Mouse (Mus musculus): ENCODE results near the gene Ms4a7. TPM values are rescaled to one million over a fixed set of nuclear protein-coding genes. Genes with fewer than 3 reads are reported as not detected.

Ms4a7 gene
- 2.9 and 3.5 TPM in 2 replicates for polyA plus RNA-seq (2015; fragmentation: Nextera tagmentation; extraction: Ambion mirVana)

- Histone ChIP-seq H3K4me2 (ENCODE audit: low read depth, low read length) (no peak within 1 kb of the TSS), H3K27me3 (ENCODE audit: insufficient read depth, low read length) (no peaks in the 10 kb centered on the region), H3K9me3 (ENCODE audit: low read length) (no peaks in the 10 kb centered on the region), H3K27ac (ENCODE audit: low read depth) (no peak within 1 kb of the TSS), H3K36me3 (replicated peaks; ENCODE audit: insufficient read depth, low read length) (no peaks in the 10 kb centered on the region), H3K4me1 (ENCODE audit: insufficient read depth) (no peaks in the 10 kb centered on the region), H3K4me3 (ENCODE audit: low read depth, low read length) (no peak within 1 kb of the TSS), H3K9ac (replicated peaks) (no peak within 1 kb of the TSS)
- WGBS (ENCODE audit: insufficient replicate concordance): 33% methylated on average over 6 of the region's 6 CpGs
- TF ChIP-seq CTCF (IDR thresholded peaks at IDR 0.05; ENCODE audit: low read depth) (no peak), EP300 (IDR thresholded peaks at IDR 0.05; ENCODE audit: low read depth) (no peak)
- ATAC-seq (no peak), DNase-seq (no peak)
These were observed at the start of gene Ms4a7 for GRCm38 (mm10) chr19:11335932-11336331. TSS of gene Ms4a7 (minus strand) at chr19:11336146.

GRCm38 (mm10) chr19:11376399-11376798 lies 40.5 kb upstream of the Ms4a7 start:
- ATAC-seq (no peak), DNase-seq (no peak)
- WGBS (ENCODE audit: insufficient replicate concordance): 56% methylated on average over 2 of the region's 2 CpGs
- H3K27ac ChIP-seq (ENCODE audit: low read depth): no peak overlapping the region
- TF ChIP-seq CTCF (IDR thresholded peaks at IDR 0.05; ENCODE audit: low read depth) (no peak), EP300 (IDR thresholded peaks at IDR 0.05; ENCODE audit: low read depth) (no peak)
- no peaks in the 10 kb centered on the region for H3K27me3 ChIP-seq (ENCODE audit: insufficient read depth, low read length)
- H3K9me3 ChIP-seq (ENCODE audit: low read length): no peaks in the 10 kb centered on the region
- H3K4me3 ChIP-seq (ENCODE audit: low read depth, low read length): no peak overlapping the region
- no peak overlapping the region for H3K9ac ChIP-seq (replicated peaks)
- H3K4me2 ChIP-seq (ENCODE audit: low read depth, low read length): no peak overlapping the region
- H3K4me1 ChIP-seq (ENCODE audit: insufficient read depth): no peaks in the 10 kb centered on the region
- no peaks in the 10 kb centered on the region for H3K36me3 ChIP-seq (replicated peaks; ENCODE audit: insufficient read depth, low read length)

- no peak within 1 kb of the TSS for H3K9ac ChIP-seq (replicated peaks)
- no peaks in the 10 kb centered on the region for H3K36me3 ChIP-seq (replicated peaks; ENCODE audit: insufficient read depth, low read length)
- no peak within 1 kb of the TSS for H3K27ac ChIP-seq (ENCODE audit: low read depth)
- no peaks in the 10 kb centered on the region for H3K27me3 ChIP-seq (ENCODE audit: insufficient read depth, low read length)
- H3K4me2 ChIP-seq (ENCODE audit: low read depth, low read length): no peak within 1 kb of the TSS
- H3K4me1 ChIP-seq (ENCODE audit: insufficient read depth): no peaks in the 10 kb centered on the region
- ATAC-seq (no peak), DNase-seq (no peak)
- H3K4me3 ChIP-seq (ENCODE audit: low read depth, low read length): no peak within 1 kb of the TSS
- no peaks in the 10 kb centered on the region for H3K9me3 ChIP-seq (ENCODE audit: low read length)
- TF ChIP-seq CTCF (IDR thresholded peaks at IDR 0.05; ENCODE audit: low read depth) (no peak), EP300 (IDR thresholded peaks at IDR 0.05; ENCODE audit: low read depth) (no peak)
- WGBS (ENCODE audit: insufficient replicate concordance): 76% methylated on average over 2 of the region's 2 CpGs
These were observed 39.3 kb upstream of the Ms4a7 start, which contains the start of gene Ms4a4a for GRCm38 (mm10) chr19:11375273-11375672. TSS of gene Ms4a4a (plus strand) at chr19:11375523.

GRCm38 (mm10) chr19:11371181-11371580 lies 35.2 kb upstream of the Ms4a7 start:
- ATAC-seq (no peak), DNase-seq (no peak)
- no peak overlapping the region for H3K27ac ChIP-seq (ENCODE audit: low read depth)
- H3K9ac ChIP-seq (replicated peaks): no peak overlapping the region
- no peaks in the 10 kb centered on the region for H3K4me1 ChIP-seq (ENCODE audit: insufficient read depth)
- TF ChIP-seq CTCF (IDR thresholded peaks at IDR 0.05; ENCODE audit: low read depth) (no peak), EP300 (IDR thresholded peaks at IDR 0.05; ENCODE audit: low read depth) (no peak)
- no peaks in the 10 kb centered on the region for H3K27me3 ChIP-seq (ENCODE audit: insufficient read depth, low read length)
- no peak overlapping the region for H3K4me3 ChIP-seq (ENCODE audit: low read depth, low read length)
- H3K36me3 ChIP-seq (replicated peaks; ENCODE audit: insufficient read depth, low read length): no peaks in the 10 kb centered on the region
- H3K4me2 ChIP-seq (ENCODE audit: low read depth, low read length): no peak overlapping the region
- no peaks in the 10 kb centered on the region for H3K9me3 ChIP-seq (ENCODE audit: low read length)

- no peak overlapping the region for H3K4me3 ChIP-seq (ENCODE audit: low read depth, low read length)
- no peak overlapping the region for H3K4me2 ChIP-seq (ENCODE audit: low read depth, low read length)
- DNase-seq (no peak), ATAC-seq (no peak)
- no peaks in the 10 kb centered on the region for H3K9me3 ChIP-seq (ENCODE audit: low read length)
- no peaks in the 10 kb centered on the region for H3K36me3 ChIP-seq (replicated peaks; ENCODE audit: insufficient read depth, low read length)
- H3K4me1 ChIP-seq (ENCODE audit: insufficient read depth): no peaks in the 10 kb centered on the region
- no peak for TF ChIP-seq EP300 (IDR thresholded peaks at IDR 0.05; ENCODE audit: low read depth)
- no peak overlapping the region for H3K9ac ChIP-seq (replicated peaks)
- WGBS (ENCODE audit: insufficient replicate concordance): 42% methylated on average over 3 of the region's 3 CpGs
- no peak overlapping the region for H3K27ac ChIP-seq (ENCODE audit: low read depth)
- H3K27me3 ChIP-seq (ENCODE audit: insufficient read depth, low read length): no peaks in the 10 kb centered on the region
These were observed 32.4 kb upstream of the Ms4a7 start for GRCm38 (mm10) chr19:11368310-11368709.

- DNase-seq (no peak), ATAC-seq (no peak)
- TF ChIP-seq EP300 (IDR thresholded peaks at IDR 0.05; ENCODE audit: low read depth) (no peak), CTCF (IDR thresholded peaks at IDR 0.05; ENCODE audit: low read depth) (no peak)
- H3K9me3 ChIP-seq (ENCODE audit: low read length): no peaks in the 10 kb centered on the region
- H3K4me3 ChIP-seq (ENCODE audit: low read depth, low read length): no peak overlapping the region
- H3K4me2 ChIP-seq (ENCODE audit: low read depth, low read length): no peak overlapping the region
- H3K4me1 ChIP-seq (ENCODE audit: insufficient read depth): no peaks in the 10 kb centered on the region
- no peak overlapping the region for H3K27ac ChIP-seq (ENCODE audit: low read depth)
- H3K9ac ChIP-seq (replicated peaks): no peak overlapping the region
- H3K27me3 ChIP-seq (ENCODE audit: insufficient read depth, low read length): no peaks in the 10 kb centered on the region
- no peaks in the 10 kb centered on the region for H3K36me3 ChIP-seq (replicated peaks; ENCODE audit: insufficient read depth, low read length)
These were observed 26.1 kb upstream of the Ms4a7 start for GRCm38 (mm10) chr19:11362002-11362401.

GRCm38 (mm10) chr19:11360106-11360505 lies 24.2 kb upstream of the Ms4a7 start:
- Histone ChIP-seq H3K27me3 (ENCODE audit: insufficient read depth, low read length) (no peaks in the 10 kb centered on the region), H3K27ac (ENCODE audit: low read depth) (no peak overlapping the region), H3K9me3 (ENCODE audit: low read length) (no peaks in the 10 kb centered on the region), H3K4me3 (ENCODE audit: low read depth, low read length) (no peak overlapping the region), H3K9ac (replicated peaks) (no peak overlapping the region), H3K36me3 (replicated peaks; ENCODE audit: insufficient read depth, low read length) (no peaks in the 10 kb centered on the region), H3K4me2 (ENCODE audit: low read depth, low read length) (no peak overlapping the region), H3K4me1 (ENCODE audit: insufficient read depth) (no peaks in the 10 kb centered on the region)
- no peak for ATAC-seq
- DNase-seq: no peak
- 51% methylated on average over 3 of the region's 3 CpGs for WGBS (ENCODE audit: insufficient replicate concordance)
- no peak for TF ChIP-seq EP300 (IDR thresholded peaks at IDR 0.05; ENCODE audit: low read depth)
- TF ChIP-seq CTCF (IDR thresholded peaks at IDR 0.05; ENCODE audit: low read depth): peak; percentile 57

All from liver, postnatal 0 days (tissue).